Mouse (Mus musculus) ES-Bruce4 (cell line): ENCODE measurements around the gene Ipcef1. TPM values are rescaled to one million over a fixed set of nuclear protein-coding genes. Genes with fewer than 3 reads are reported as not detected.

Experiments
- H3K27ac ChIP-seq: 2 replicates; pipeline ENCODE4 v1.5.1; 2012; ENCODE audit warnings: low read length, inconsistent platforms; ENCODE audit not compliant: insufficient read depth
- H3K27me3 ChIP-seq: 2 replicates; pipeline ENCODE4 v1.6.1; 2012; ENCODE audit warnings: mild to moderate bottlenecking, low read length, inconsistent platforms; ENCODE audit not compliant: control insufficient read depth, poor library complexity, insufficient read depth, severe bottlenecking
- H3K36me3 ChIP-seq: 2 replicates; pipeline ENCODE4 v1.6.1; 2012; ENCODE audit warnings: inconsistent platforms, mild to moderate bottlenecking, low read length, moderate library complexity; ENCODE audit not compliant: control insufficient read depth, poor library complexity, insufficient read depth, severe bottlenecking
- H3K4me1 ChIP-seq: one replicate; pipeline ENCODE4 v1.8.1; 2011; ENCODE audit warnings: low read length; ENCODE audit not compliant: control insufficient read depth, insufficient read depth
- H3K4me3 ChIP-seq: 2 replicates; pipeline ENCODE4 v1.5.1; 2011; ENCODE audit warnings: low read depth, mild to moderate bottlenecking, low read length
- H3K9ac ChIP-seq: 2 replicates; pipeline ENCODE4 v1.6.1; 2012; ENCODE audit warnings: low read depth, mild to moderate bottlenecking, inconsistent platforms; ENCODE audit not compliant: poor library complexity, severe bottlenecking
- H3K9me3 ChIP-seq: replicated peaks from 2 replicates; pipeline ENCODE4 v1.6.1; 2012; ENCODE audit warnings: mild to moderate bottlenecking, low read length, inconsistent platforms; ENCODE audit not compliant: control insufficient read depth, poor library complexity, insufficient read depth, severe bottlenecking
- CTCF ChIP-seq: IDR thresholded peaks from one replicate; pipeline ENCODE4 v1.8.1; 2011; ENCODE audit warnings: low read depth, low read length
- EP300 ChIP-seq: IDR thresholded peaks from 2 replicates; pipeline ENCODE4 v1.6.1; 2011; ENCODE audit warnings: low read depth, low read length; ENCODE audit not compliant: insufficient read depth
- POLR2A ChIP-seq: IDR thresholded peaks from one replicate; pipeline ENCODE4 v1.8.1; 2011; ENCODE audit warnings: low read length; ENCODE audit not compliant: insufficient read depth
- polyA plus RNA-seq: library from polyadenylated mRNA; stranded (reverse); fragments of >200 nt; gene quantifications from 2 replicates; pipeline ENCODE4 v1.2.4, GENCODE M21; 2011; ENCODE audit warnings: low read depth; ENCODE audit not compliant: missing spikeins, insufficient read depth, insufficient read length

Gene Ipcef1
- polyA plus RNA-seq, 1 experiment: not detected

GRCm38 (mm10) chr10:6846283-6846682 lies 206.0 kb downstream of the Ipcef1 start:
- no peak for TF ChIP-seq CTCF
- no peak for TF ChIP-seq EP300
- no peak for TF ChIP-seq POLR2A
- H3K27ac ChIP-seq: no peak overlapping the region
- no peak overlapping the region for H3K9ac ChIP-seq

GRCm38 (mm10) chr10:6842225-6842624 lies 210.1 kb downstream of the Ipcef1 start:
- no peak overlapping the region for H3K4me3 ChIP-seq
- H3K27ac ChIP-seq: no peak overlapping the region
- H3K9me3 ChIP-seq: no peaks in the 10 kb centered on the region
- no peaks in the 10 kb centered on the region for H3K27me3 ChIP-seq
- TF ChIP-seq CTCF (no peak), POLR2A (no peak), EP300 (no peak)
- H3K36me3 ChIP-seq: no peaks in the 10 kb centered on the region
- H3K9ac ChIP-seq: no peak overlapping the region
- H3K4me1 ChIP-seq: no peaks in the 10 kb centered on the region

More at GRCm38 (mm10) chr10:6846283-6846682, 206.0 kb downstream of the Ipcef1 start:
- Histone ChIP-seq H3K4me1 (no peaks in the 10 kb centered on the region), H3K4me3 (no peak overlapping the region), H3K27me3 (no peaks in the 10 kb centered on the region), H3K36me3 (no peaks in the 10 kb centered on the region), H3K9me3 (no peaks in the 10 kb centered on the region)

Other genes starting within 250 kb of the Ipcef1 start
- 12.0 and 14.6 TPM in 2 replicates for gene Cnksr3, start 159.8 kb upstream of the Ipcef1 start, polyA plus RNA-seq